Mouse (Mus musculus) ES-Bruce4 (cell line): ENCODE results near the gene Hist1h2ad.

Experiments
- CTCF ChIP-seq: IDR thresholded peaks from one replicate; pipeline ENCODE4 v1.8.1; 2011; ENCODE audit warnings: low read depth, low read length
- POLR2A ChIP-seq: IDR thresholded peaks from one replicate; pipeline ENCODE4 v1.8.1; 2011; ENCODE audit warnings: low read length; ENCODE audit not compliant: insufficient read depth

GRCm38 (mm10) chr13:23620733-23621531 lies 46.8 kb downstream of the Hist1h2ad start, which contains the start of gene Hist1h2be:
- TF ChIP-seq POLR2A, result no peak
- TF ChIP-seq CTCF, result no peak
